Mouse (Mus musculus): Measurements from ENCODE around the gene Ank. TPM values are rescaled to one million over a fixed set of nuclear protein-coding genes. Genes with fewer than 3 reads are reported as not detected.
"Not testable (repeated sequence)": the region's sequence is repeated elsewhere in the genome, so short reads cannot be mapped to it uniquely, and the experiment has no call there.

Ank gene
- polyA plus RNA-seq, 1 experiment from 2014 or later: 19.5 TPM

GRCm38 (mm10) chr15:27461336-27462245, 4.9 kb upstream of the Ank start:
- Histone ChIP-seq H3K4me3 (ENCODE audit: low read depth, low read length) (no peak overlapping the region), H3K4me2 (ENCODE audit: low read depth, low read length) (no peak overlapping the region), H3K4me1 (ENCODE audit: control insufficient read depth, insufficient read depth, low read length) (peaks cover 9% of the 10 kb centered on the region), H3K9ac (replicated peaks; ENCODE audit: low read depth, low read length) (no peak overlapping the region), H3K36me3 (ENCODE audit: control insufficient read depth, insufficient read depth, low read length) (no peaks in the 10 kb centered on the region), H3K27ac (ENCODE audit: low read depth, low read length) (no peak overlapping the region), H3K9me3 (ENCODE audit: control insufficient read depth, low read length) (no peaks in the 10 kb centered on the region), H3K27me3 (ENCODE audit: control insufficient read depth, insufficient read depth, low read length) (no peaks in the 10 kb centered on the region)
- ATAC-seq (ENCODE audit: low read depth): no peak
- 12% methylated on average over 12 of the region's 12 CpGs for WGBS

- no peak overlapping the region for H3K4me3 ChIP-seq (ENCODE audit: low read depth, low read length)
- no peak for ATAC-seq (ENCODE audit: low read depth)
- H3K9ac ChIP-seq (replicated peaks; ENCODE audit: low read depth, low read length): no peak overlapping the region
- peaks cover 13% of the 10 kb centered on the region for H3K4me1 ChIP-seq (ENCODE audit: control insufficient read depth, insufficient read depth, low read length)
- no peaks in the 10 kb centered on the region for H3K36me3 ChIP-seq (ENCODE audit: control insufficient read depth, insufficient read depth, low read length)
- H3K27ac ChIP-seq (ENCODE audit: low read depth, low read length): no peak overlapping the region
- WGBS: 93% methylated on average over 13 of the region's 13 CpGs
- H3K4me2 ChIP-seq (ENCODE audit: low read depth, low read length): no peak overlapping the region
- no peaks in the 10 kb centered on the region for H3K9me3 ChIP-seq (ENCODE audit: control insufficient read depth, low read length)
- H3K27me3 ChIP-seq (ENCODE audit: control insufficient read depth, insufficient read depth, low read length): no peaks in the 10 kb centered on the region
These were observed 2.6 kb upstream of the Ank start for GRCm38 (mm10) chr15:27463876-27464275.

DNA sequence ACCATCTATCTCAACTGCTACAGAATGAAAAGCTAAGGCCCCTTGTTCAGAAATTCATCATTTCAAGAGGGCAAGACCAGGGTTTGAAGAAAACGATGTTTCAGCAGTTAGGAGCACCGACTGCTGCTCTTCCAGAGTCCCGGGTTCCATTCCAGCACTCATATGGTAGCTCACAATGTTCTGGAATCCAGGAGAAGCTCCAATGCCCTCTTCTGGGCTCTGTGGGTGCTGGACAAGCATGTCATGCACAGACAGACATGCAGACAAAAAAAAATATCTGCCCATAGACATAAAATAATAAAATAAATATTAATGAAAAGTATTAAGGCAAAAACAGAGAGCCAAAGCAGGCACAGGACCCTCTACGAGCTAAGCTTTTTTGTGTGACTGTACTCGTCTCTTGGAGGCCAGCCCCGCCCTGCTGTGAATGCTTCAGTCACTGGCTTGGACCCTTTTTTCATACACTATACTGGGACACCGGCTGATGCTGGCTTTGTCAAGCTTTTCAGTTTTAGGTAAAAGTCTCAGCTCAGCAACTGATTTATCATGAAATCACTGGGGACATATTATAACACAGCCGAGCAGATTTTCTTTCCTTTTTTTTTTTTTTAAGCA, 979 bp upstream of the Ank start:
- peak overlapping the region; percentile 68 for H3K4me2 ChIP-seq (ENCODE audit: low read depth, low read length)
- WGBS: 18% methylated on average over 8 of the region's 8 CpGs
- H3K4me1 ChIP-seq (ENCODE audit: control insufficient read depth, insufficient read depth, low read length): peaks cover 18% of the 10 kb centered on the region
- H3K36me3 ChIP-seq (ENCODE audit: control insufficient read depth, insufficient read depth, low read length): no peaks in the 10 kb centered on the region
- ATAC-seq (ENCODE audit: low read depth): peak; percentile 53; the same call in 1 of the 2 replicates
- no peaks in the 10 kb centered on the region for H3K27me3 ChIP-seq (ENCODE audit: control insufficient read depth, insufficient read depth, low read length)
- H3K4me3 ChIP-seq (ENCODE audit: low read depth, low read length): peak overlapping the region; percentile 82
- peak overlapping the region; percentile 94; the same call in 1 of the 2 replicates for H3K9ac ChIP-seq (replicated peaks; ENCODE audit: low read depth, low read length)
- no peaks in the 10 kb centered on the region for H3K9me3 ChIP-seq (ENCODE audit: control insufficient read depth, low read length)
- peak overlapping the region; percentile 96 for H3K27ac ChIP-seq (ENCODE audit: low read depth, low read length)

GRCm38 (mm10) chr15:27467081-27467491, 609 bp downstream of the Ank start:
- ATAC-seq (ENCODE audit: low read depth): no peak; the same call in 1 of the 2 replicates
- Histone ChIP-seq H3K36me3 (ENCODE audit: control insufficient read depth, insufficient read depth, low read length) (no peaks in the 10 kb centered on the region), H3K9ac (replicated peaks; ENCODE audit: low read depth, low read length) (peak overlapping the region; percentile 94), H3K4me2 (ENCODE audit: low read depth, low read length) (peak overlapping the region; percentile 68), H3K9me3 (ENCODE audit: control insufficient read depth, low read length) (no peaks in the 10 kb centered on the region), H3K4me1 (ENCODE audit: control insufficient read depth, insufficient read depth, low read length) (peaks cover 9% of the 10 kb centered on the region; the same call in 1 of the 2 replicates), H3K4me3 (ENCODE audit: low read depth, low read length) (peak overlapping the region; percentile 82), H3K27ac (ENCODE audit: low read depth, low read length) (peak overlapping the region; percentile 96), H3K27me3 (ENCODE audit: control insufficient read depth, insufficient read depth, low read length) (no peaks in the 10 kb centered on the region)
- under 1% methylated on average over 25 of the region's 25 CpGs for WGBS

DNA sequence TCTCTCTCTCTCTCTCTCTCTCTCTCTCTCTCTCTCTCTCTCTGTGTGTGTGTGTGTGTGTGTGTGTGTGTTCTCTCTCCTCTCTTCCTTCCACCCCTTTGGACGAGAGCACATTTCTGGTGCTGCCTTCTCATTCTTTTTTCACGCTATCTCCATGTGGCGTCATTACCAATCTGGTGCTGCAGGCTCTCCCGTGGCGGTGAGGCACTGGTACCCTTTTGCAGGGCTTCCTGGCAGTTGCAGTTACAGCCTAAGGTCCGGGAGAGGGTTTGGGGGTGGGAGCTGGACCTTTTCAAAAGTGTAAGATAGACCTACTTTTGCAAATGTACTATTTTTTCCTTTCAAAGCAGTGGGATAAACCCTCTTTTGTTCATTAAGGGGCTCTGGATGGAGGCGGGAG, 1.2 kb downstream of the Ank start:
- 6% methylated on average over 7 of the region's 7 CpGs for WGBS
- no peaks in the 10 kb centered on the region for H3K27me3 ChIP-seq (ENCODE audit: control insufficient read depth, insufficient read depth, low read length)
- peak overlapping the region; percentile 68 for H3K4me2 ChIP-seq (ENCODE audit: low read depth, low read length)
- peaks cover 11% of the 10 kb centered on the region; the same call in 1 of the 2 replicates for H3K4me1 ChIP-seq (ENCODE audit: control insufficient read depth, insufficient read depth, low read length)
- H3K36me3 ChIP-seq (ENCODE audit: control insufficient read depth, insufficient read depth, low read length): no peaks in the 10 kb centered on the region
- H3K4me3 ChIP-seq (ENCODE audit: low read depth, low read length): peak overlapping the region; percentile 82
- peak overlapping the region; percentile 96; the same call in 1 of the 2 replicates for H3K27ac ChIP-seq (ENCODE audit: low read depth, low read length)
- H3K9ac ChIP-seq (replicated peaks; ENCODE audit: low read depth, low read length): peak overlapping the region; percentile 94
- ATAC-seq (ENCODE audit: low read depth): no peak
- no peaks in the 10 kb centered on the region for H3K9me3 ChIP-seq (ENCODE audit: control insufficient read depth, low read length)

- no peak for ATAC-seq (ENCODE audit: low read depth)
- 77% methylated on average over 4 of the region's 4 CpGs for WGBS
- Histone ChIP-seq H3K4me1 (ENCODE audit: control insufficient read depth, insufficient read depth, low read length) (peaks cover 11% of the 10 kb centered on the region; the same call in 1 of the 2 replicates), H3K9me3 (ENCODE audit: control insufficient read depth, low read length) (no peaks in the 10 kb centered on the region), H3K36me3 (ENCODE audit: control insufficient read depth, insufficient read depth, low read length) (no peaks in the 10 kb centered on the region), H3K9ac (replicated peaks; ENCODE audit: low read depth, low read length) (no peak overlapping the region), H3K27me3 (ENCODE audit: control insufficient read depth, insufficient read depth, low read length) (no peaks in the 10 kb centered on the region), H3K4me3 (ENCODE audit: low read depth, low read length) (no peak overlapping the region), H3K27ac (ENCODE audit: low read depth, low read length) (no peak overlapping the region), H3K4me2 (ENCODE audit: low read depth, low read length) (no peak overlapping the region; the same call in 1 of the 2 replicates)
These were observed 2.5 kb downstream of the Ank start for GRCm38 (mm10) chr15:27468822-27469488.

DNA sequence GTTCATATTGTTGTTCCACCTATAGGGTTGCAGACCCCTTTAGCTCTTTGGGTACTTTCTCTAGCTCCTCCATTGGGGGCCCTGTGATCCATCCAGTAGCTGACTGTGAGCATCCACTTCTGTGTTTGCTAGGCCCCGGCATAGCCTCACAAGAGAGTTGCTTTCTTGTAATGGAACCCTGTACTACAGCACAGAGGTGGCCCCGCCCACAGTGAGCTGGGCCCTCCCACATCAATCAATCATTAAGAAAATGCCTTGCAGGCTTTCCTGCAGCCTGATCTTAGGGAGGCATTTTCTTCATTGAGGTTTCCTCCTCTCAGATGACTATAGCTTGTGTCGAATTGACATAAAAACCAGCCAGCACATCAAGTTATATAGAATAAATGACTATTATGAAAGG, 3.9 kb downstream of the Ank start:
- not testable (repeated sequence) for H3K4me3 ChIP-seq (ENCODE audit: low read depth, low read length)

DNA sequence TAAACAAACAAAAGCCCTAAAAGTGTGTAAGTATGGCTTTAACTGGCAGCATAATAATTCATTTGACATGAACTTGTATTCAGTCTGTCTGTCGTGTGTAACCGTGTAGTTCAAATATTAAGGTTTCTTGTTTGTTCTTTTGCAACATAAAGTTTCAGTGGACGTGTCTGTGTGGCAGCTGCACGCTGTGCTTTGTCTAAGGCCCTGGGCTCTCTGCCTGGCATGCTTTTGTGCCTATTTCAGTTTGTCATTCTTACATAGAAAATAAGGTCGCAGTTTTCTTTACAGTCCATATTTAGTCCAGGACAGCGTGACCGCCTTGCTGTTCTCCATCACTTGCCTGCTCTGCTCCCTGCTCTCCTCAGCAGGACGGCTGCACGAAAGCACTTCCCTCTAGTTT, 5.8 kb downstream of the Ank start:
- 41% methylated on average over 9 of the region's 9 CpGs for WGBS
- no peaks in the 10 kb centered on the region for H3K9me3 ChIP-seq (ENCODE audit: control insufficient read depth, low read length)
- no peak overlapping the region for H3K4me2 ChIP-seq (ENCODE audit: low read depth, low read length)
- no peak overlapping the region for H3K27ac ChIP-seq (ENCODE audit: low read depth, low read length)
- H3K4me3 ChIP-seq (ENCODE audit: low read depth, low read length): no peak overlapping the region
- H3K36me3 ChIP-seq (ENCODE audit: control insufficient read depth, insufficient read depth, low read length): no peaks in the 10 kb centered on the region
- peaks cover 11% of the 10 kb centered on the region; the same call in 1 of the 2 replicates for H3K4me1 ChIP-seq (ENCODE audit: control insufficient read depth, insufficient read depth, low read length)
- no peak overlapping the region for H3K9ac ChIP-seq (replicated peaks; ENCODE audit: low read depth, low read length)
- ATAC-seq (ENCODE audit: low read depth): no peak
- no peaks in the 10 kb centered on the region for H3K27me3 ChIP-seq (ENCODE audit: control insufficient read depth, insufficient read depth, low read length)

More for the DNA sequence above, 3.9 kb downstream of the Ank start:
- not testable (repeated sequence) for H3K4me2 ChIP-seq (ENCODE audit: low read depth, low read length); H3K36me3 ChIP-seq (ENCODE audit: control insufficient read depth, insufficient read depth, low read length); ATAC-seq (ENCODE audit: low read depth); H3K9ac ChIP-seq (replicated peaks; ENCODE audit: low read depth, low read length); H3K27me3 ChIP-seq (ENCODE audit: control insufficient read depth, insufficient read depth, low read length); H3K9me3 ChIP-seq (ENCODE audit: control insufficient read depth, low read length); H3K27ac ChIP-seq (ENCODE audit: low read depth, low read length)
- 70% methylated on average over 3 of the region's 3 CpGs for WGBS
- peaks cover 11% of the 10 kb centered on the region; the same call in 1 of the 2 replicates for H3K4me1 ChIP-seq (ENCODE audit: control insufficient read depth, insufficient read depth, low read length)
